Mouse (Mus musculus): Measurements from ENCODE around the gene Gm10999.
"Not testable (repeated sequence)": the region's sequence is repeated elsewhere in the genome, so short reads cannot be mapped to it uniquely, and the experiment has no call there.

Gm10999 gene

GRCm38 (mm10) chr8:129131561-129131960, at the start of gene Gm10999:
Gene Gm10999, minus strand, starts transcription at chr8:129131661.
- DNase-seq (ENCODE audit: low spot score): no peak

- no peak for DNase-seq (ENCODE audit: low spot score)
Measured at GRCm38 (mm10) chr8:129133475-129133874, 2.0 kb upstream of the Gm10999 start.

DNA sequence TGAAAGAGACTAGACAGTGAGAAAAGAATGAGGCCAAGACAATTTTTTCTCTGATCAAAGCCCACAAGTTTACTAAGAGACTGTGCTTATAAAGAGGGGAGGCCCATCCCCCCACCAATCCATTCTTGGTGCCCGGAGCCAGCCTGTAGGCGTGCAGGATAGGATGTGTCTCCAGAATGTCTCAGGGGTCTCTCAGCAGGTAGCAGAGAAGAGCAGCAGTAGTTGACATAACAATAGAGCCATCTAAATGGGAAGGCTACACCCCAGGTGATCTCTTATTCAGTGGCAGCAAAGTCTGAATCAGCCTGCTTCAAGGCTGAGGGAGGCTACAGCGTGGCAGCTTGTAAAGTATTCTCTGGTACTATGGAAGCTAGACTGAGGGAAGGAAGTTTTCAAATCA, 15.7 kb downstream of the Gm10999 start:
- not testable (repeated sequence) for DNase-seq (ENCODE audit: low spot score)

Data from ovary, adult 18-20 months (tissue).